Mouse (Mus musculus): ENCODE measurements around the gene Atg9b.

Atg9b gene

DNA sequence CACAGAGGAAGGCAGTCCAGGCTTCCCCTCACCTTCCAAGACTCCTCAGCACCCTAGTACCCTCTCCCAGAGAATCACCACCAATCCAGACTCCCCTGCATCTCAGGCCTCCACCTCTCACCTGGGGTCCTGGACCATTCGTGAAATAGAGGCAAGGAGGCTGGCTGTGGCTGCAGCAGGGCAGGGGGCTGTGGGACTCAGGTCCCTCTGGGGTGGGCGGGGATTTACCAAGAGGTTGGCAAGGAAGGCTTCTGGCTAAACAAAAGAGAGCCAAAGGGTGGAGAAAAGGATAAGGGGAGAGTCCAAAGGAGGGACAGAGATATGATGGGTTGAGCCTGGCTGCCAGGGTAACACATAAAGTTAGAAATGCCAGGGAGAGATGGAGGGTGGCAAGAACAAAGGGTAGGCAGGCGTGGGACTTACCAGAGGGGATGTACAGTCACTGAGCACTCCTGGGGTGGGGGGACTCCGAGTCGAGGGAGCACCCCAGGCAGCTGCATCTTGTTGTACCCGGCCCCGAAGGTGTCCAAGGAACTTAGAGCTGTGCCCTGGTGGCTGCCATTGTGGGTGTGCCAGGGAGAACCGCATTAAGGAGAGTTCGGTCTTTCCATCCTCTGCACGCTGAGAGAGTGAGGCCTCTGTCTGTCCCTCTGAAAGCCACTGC is 5.9 kb downstream of the Atg9b start:
- in situ Hi-C loops (cut with MboI; ENCODE audit: low pct_unique_long_range_greater_than_20kb in 1 of 2, low sequenced_read_pairs in 2 of 2, unreplicated experiment in 1 of 2), result no loop called here

DNA sequence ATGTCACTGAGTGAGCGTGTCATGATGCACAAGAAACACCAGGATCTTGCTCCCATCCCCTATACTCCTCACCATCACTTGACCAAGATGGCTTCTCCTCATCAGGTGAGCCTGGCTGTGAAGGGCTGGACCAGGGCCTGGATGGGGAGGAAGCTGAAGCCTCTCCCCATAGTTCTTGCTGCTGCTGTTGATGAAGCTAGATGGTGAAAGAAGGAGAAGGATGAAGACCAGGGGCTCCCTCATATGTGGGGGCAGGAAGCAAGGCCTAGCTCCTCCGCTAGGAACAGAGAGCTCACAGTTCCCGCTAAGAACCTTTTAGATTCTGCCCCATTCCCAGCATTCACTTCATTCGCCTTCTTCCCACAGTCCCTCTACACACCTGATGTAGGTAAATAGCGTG is 6.6 kb downstream of the Atg9b start:
- in situ Hi-C loops (cut with MboI; ENCODE audit: low pct_unique_long_range_greater_than_20kb in 1 of 2, low sequenced_read_pairs in 2 of 2, unreplicated experiment in 1 of 2), result no loop called here

GRCm38 (mm10) chr5:24384407-24384806 is 7.5 kb downstream of the Atg9b start:
- in situ Hi-C loops (cut with MboI; ENCODE audit: low pct_unique_long_range_greater_than_20kb in 1 of 2, low sequenced_read_pairs in 2 of 2, unreplicated experiment in 1 of 2), result no loop called here

GRCm38 (mm10) chr5:24383026-24383859 is 8.7 kb downstream of the Atg9b start:
- in situ Hi-C loops (cut with MboI; ENCODE audit: low pct_unique_long_range_greater_than_20kb in 1 of 2, low sequenced_read_pairs in 2 of 2, unreplicated experiment in 1 of 2), result no loop called here

- in situ Hi-C loops (cut with MboI; ENCODE audit: low pct_unique_long_range_greater_than_20kb in 1 of 2, low sequenced_read_pairs in 2 of 2, unreplicated experiment in 1 of 2), result no loop called here
Measured at GRCm38 (mm10) chr5:24381988-24382387, 10.0 kb downstream of the Atg9b start.

DNA sequence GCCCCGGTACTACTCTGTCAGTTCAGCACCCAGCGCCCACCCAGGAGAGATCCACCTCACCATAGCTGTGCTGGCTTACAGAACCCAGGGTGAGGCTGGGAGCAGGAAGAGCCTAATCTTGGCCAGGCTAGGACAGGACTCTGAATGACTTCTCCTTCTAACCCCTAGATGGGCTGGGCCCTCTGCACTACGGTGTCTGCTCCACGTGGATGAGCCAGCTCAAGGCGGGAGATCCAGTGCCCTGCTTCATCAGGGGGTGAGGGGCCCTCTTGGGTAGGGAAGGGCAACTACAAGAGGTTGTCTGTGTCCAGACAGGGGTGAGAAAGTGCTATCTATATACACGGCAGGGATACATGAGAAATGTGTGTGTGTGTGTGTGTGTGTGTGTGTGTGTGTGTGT is 10.5 kb downstream of the Atg9b start:
- in situ Hi-C loops (cut with MboI; ENCODE audit: low pct_unique_long_range_greater_than_20kb in 1 of 2, low sequenced_read_pairs in 2 of 2, unreplicated experiment in 1 of 2), result no loop called here

- in situ Hi-C loops (cut with MboI; ENCODE audit: low pct_unique_long_range_greater_than_20kb in 1 of 2, low sequenced_read_pairs in 2 of 2, unreplicated experiment in 1 of 2), result no loop called here
Measured at GRCm38 (mm10) chr5:24380499-24380898, 11.4 kb downstream of the Atg9b start.

DNA sequence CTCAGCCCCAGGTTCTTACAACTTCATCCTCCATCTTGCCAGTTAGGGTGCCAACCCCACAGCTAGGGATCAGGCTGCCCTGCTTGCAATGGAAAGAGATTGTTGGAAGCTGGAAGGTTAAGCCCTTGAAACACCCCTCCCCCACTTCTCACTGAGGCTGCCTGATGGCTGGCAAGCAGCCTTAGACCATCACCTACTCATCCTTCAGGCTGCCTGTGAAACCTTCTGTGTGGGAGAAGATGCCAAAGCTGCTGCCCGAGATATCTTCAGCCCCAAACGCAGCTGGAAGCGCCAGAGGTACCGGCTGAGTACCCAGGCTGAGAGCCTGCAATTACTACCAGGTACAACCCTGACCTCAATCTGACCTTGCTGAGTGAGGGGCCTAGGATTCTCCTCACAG is 12.4 kb downstream of the Atg9b start:
- in situ Hi-C loops (cut with MboI; ENCODE audit: low pct_unique_long_range_greater_than_20kb in 1 of 2, low sequenced_read_pairs in 2 of 2, unreplicated experiment in 1 of 2), result no loop called here

- in situ Hi-C loops (cut with MboI; ENCODE audit: low pct_unique_long_range_greater_than_20kb in 1 of 2, low sequenced_read_pairs in 2 of 2, unreplicated experiment in 1 of 2), result no loop called here
Measured at GRCm38 (mm10) chr5:24378700-24379099, 13.2 kb downstream of the Atg9b start.

- in situ Hi-C loops (cut with MboI; ENCODE audit: low pct_unique_long_range_greater_than_20kb in 1 of 2, low sequenced_read_pairs in 2 of 2, unreplicated experiment in 1 of 2), result no loop called here
Measured at GRCm38 (mm10) chr5:24374666-24375328, 17.1 kb downstream of the Atg9b start.

DNA sequence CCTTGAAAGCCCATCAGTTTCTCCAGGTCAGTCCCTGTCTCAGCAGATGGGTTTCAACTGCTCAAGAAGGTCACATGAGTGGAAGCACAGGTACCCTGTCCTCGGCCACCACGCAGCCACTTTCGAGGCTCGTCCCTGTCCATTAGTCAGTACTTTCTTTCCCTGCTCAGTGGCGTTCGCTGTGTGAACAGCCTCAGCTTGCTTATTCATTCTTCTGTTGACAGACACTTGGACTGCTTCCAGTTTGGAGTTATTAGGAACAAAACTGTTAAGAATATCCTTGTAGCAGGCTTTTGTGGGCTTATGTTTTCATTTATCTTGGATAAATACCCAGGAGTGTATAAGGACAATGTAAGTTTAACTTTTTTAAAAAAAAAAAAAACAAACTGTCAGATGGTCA is 17.7 kb downstream of the Atg9b start:
- in situ Hi-C loops (cut with MboI; ENCODE audit: low pct_unique_long_range_greater_than_20kb in 1 of 2, low sequenced_read_pairs in 2 of 2, unreplicated experiment in 1 of 2), result no loop called here

- in situ Hi-C loops (cut with MboI; ENCODE audit: low pct_unique_long_range_greater_than_20kb in 1 of 2, low sequenced_read_pairs in 2 of 2, unreplicated experiment in 1 of 2), result no loop called here
Measured at GRCm38 (mm10) chr5:24373807-24374206, 18.1 kb downstream of the Atg9b start.

GRCm38 (mm10) chr5:24369767-24370166 is 22.2 kb downstream of the Atg9b start:
- in situ Hi-C loops (cut with MboI; ENCODE audit: low pct_unique_long_range_greater_than_20kb in 1 of 2, low sequenced_read_pairs in 2 of 2, unreplicated experiment in 1 of 2), result no loop called here

- in situ Hi-C loops (cut with MboI; ENCODE audit: low pct_unique_long_range_greater_than_20kb in 1 of 2, low sequenced_read_pairs in 2 of 2, unreplicated experiment in 1 of 2), result no loop called here
Measured at GRCm38 (mm10) chr5:24366426-24366825, 25.5 kb downstream of the Atg9b start.

- in situ Hi-C loops (cut with MboI; ENCODE audit: low pct_unique_long_range_greater_than_20kb in 1 of 2, low sequenced_read_pairs in 2 of 2, unreplicated experiment in 1 of 2), result no loop called here
Measured at GRCm38 (mm10) chr5:24365528-24365927, 26.4 kb downstream of the Atg9b start.

DNA sequence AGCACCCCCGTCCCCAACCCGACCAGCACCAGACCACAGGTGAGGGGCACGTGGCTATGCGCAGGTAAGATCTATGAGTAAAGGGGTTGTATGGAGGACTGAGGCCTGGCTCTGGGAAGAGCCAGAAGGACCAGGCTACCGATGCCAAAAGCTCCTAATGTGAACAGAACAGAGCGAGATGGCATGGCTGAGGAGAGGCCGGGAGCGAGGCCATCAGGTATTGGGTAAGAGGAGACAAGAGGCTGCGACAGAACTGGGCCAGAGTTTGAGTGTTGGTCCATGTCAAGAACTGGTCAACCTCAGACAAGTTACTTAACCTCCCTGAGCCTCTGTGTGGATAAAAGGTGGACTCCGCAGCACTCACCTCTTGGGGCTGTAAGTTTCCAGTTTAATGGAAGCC is 27.0 kb downstream of the Atg9b start:
- in situ Hi-C loops (cut with MboI; ENCODE audit: low pct_unique_long_range_greater_than_20kb in 1 of 2, low sequenced_read_pairs in 2 of 2, unreplicated experiment in 1 of 2), result no loop called here

DNA sequence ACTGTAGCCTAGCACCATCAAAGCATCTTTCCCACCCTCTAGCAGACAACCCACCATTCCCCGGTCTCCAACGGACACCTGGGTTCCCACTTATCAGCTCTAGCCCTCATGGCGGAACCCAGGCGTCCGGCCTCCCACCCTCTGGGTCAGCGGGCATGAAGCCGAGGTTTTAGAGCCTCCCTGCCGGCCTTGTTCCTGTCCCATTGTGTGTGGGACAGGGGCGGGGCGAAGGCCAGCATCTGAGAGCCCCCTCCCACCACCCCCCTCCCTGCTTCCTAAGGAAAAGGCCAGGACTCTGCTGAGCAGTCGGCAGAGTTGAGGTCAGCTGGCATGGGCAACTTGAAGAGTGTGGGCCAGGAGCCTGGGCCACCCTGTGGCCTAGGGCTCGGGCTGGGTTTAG is 27.4 kb downstream of the Atg9b start, which contains the start of gene Nos3:
Gene Nos3 (plus strand): TSS at position 303 of the 400 bp plus-strand sequence.
- in situ Hi-C loops (cut with MboI; ENCODE audit: low pct_unique_long_range_greater_than_20kb in 1 of 2, low sequenced_read_pairs in 2 of 2, unreplicated experiment in 1 of 2), result no loop called here

DNA sequence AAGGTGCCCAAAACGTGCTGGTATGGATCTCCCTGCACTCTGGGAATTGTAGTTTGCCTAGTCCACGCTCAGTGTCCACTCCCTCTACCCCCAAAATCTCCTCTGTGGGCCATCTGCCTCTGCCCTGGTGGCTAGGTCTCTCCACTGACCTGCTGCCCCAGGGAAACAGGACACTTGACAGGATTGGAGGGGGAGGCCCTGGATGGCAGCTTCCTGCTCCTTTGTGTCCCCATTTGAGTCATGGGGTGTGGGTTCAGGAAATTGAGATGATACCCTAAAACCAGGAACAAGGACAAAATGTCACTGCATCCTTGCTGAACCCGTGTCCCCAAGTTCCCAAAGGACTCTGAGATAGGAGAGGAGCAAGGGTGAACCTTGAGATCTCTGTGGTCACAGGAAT is 27.9 kb downstream of the Atg9b start:
- in situ Hi-C loops (cut with MboI; ENCODE audit: low pct_unique_long_range_greater_than_20kb in 1 of 2, low sequenced_read_pairs in 2 of 2, unreplicated experiment in 1 of 2), result no loop called here

DNA sequence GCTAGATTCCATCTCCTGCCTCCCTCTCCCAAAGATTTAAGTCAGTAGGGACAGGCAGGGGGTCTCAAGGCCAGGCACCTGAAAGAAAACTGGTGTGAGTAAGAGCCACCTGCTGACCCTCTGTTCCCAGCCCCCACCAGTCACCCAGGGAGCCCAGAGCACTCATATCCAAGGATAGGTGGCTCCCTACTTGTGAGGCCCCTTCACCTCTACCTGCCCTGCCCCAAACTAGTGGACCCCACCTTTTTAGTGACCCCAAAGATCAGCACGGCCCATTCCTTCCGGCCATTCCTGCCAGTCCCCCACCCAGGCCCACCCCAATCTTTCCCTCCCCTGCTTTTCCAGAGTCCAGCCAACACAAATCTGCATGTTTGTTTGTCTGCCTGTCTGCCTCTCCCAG is 28.5 kb downstream of the Atg9b start:
- in situ Hi-C loops (cut with MboI; ENCODE audit: low pct_unique_long_range_greater_than_20kb in 1 of 2, low sequenced_read_pairs in 2 of 2, unreplicated experiment in 1 of 2), result no loop called here

All from mouse embryonic stem cell (cell line).